Mouse (Mus musculus): ENCODE results near the gene Rbm7. TPM values are rescaled to one million over a fixed set of nuclear protein-coding genes. Genes with fewer than 3 reads are reported as not detected.
A peak's percentile ranks its signal among the peaks of the same experiment; 100 is the strongest.
"Not testable (repeated sequence)": the region's sequence is repeated elsewhere in the genome, so short reads cannot be mapped to it uniquely, and the experiment has no call there.

The Rbm7 gene
- total and polyA plus RNA-seq, 3 experiments = 73.4 to 220 (median 91.9) TPM

DNA sequence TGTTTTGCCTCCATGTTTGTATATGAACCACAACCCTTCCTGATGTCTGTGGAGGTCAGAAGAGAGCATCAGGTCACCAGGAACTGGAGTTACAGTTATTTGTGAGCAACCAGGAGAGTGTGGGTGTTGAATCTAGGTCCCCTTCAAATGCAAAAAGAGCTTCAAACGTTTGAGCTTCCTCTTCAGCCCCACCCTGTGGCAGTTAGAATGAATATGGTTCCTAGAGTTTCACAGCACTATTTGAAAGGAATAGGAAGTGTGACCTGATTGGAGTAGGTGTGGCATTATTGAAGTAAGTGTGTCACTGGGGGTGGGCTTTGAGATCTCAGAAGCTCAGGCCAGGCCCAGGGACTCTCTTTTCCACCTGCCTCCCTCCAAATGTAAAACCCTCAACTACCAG, 30.5 kb upstream of the Rbm7 start:
- DNase-seq (ENCODE audit: extremely low read depth) = peak; percentile 14
- Histone ChIP-seq H3K4me2 (ENCODE audit: insufficient read depth, low read depth, poor library complexity, severe bottlenecking) (no peak overlapping the region), H3K36me3 (replicated peaks in 1 of 2; ENCODE audit: control insufficient read depth in 1 of 2, insufficient read depth in 1 of 2, low read length in 1 of 2) (no peaks in the 10 kb centered on the region), H3K79me2 (replicated peaks; ENCODE audit: control insufficient read depth, extremely low read depth, insufficient read depth, poor library complexity, severe bottlenecking) (no peaks in the 10 kb centered on the region), H3K27me3 (replicated peaks) (no peaks in the 10 kb centered on the region), H3K9ac (ENCODE audit: insufficient read depth, low read depth) (no peak overlapping the region), H3K4me3 (replicated peaks in 1 of 3; ENCODE audit: low read depth in 2 of 3, low read length in 2 of 3, poor library complexity in 1 of 3) (no peak overlapping the region), H3K4me1 (ENCODE audit: control insufficient read depth in 1 of 2, insufficient read depth in 2 of 2) (peaks cover 4 to 6% of the 10 kb centered on the region in 2 experiments; a peak in 3 of 4 replicates), H3K9me3 (replicated peaks; ENCODE audit: low read length) (no peaks in the 10 kb centered on the region), H3K27ac (ENCODE audit: insufficient read depth, low read depth) (no peak overlapping the region)
- in situ Hi-C loops (cut with MboI; ENCODE audit: low pct_ligation_motif_present, low pct_unique_long_range_greater_than_20kb, low sequenced_read_pairs) = no loop called here
- dilution Hi-C loops (cut with MboI; ENCODE audit: extremely low pct_ligation_motif_present, extremely low pct_unique_long_range_greater_than_20kb, low sequenced_read_pairs) = no loop called here
- TF ChIP-seq MAZ (IDR thresholded peaks at IDR 0.05; ENCODE audit: low read depth, low read length) = no peak
- TF ChIP-seq HCFC1 (IDR thresholded peaks at IDR 0.05; ENCODE audit: low read depth, low read length) = no peak
- no peak; the same call in none of the 2 replicates for TF ChIP-seq RAD21 (IDR thresholded peaks at IDR 0.05; ENCODE audit: low read depth, low read length)
- peak in 1 of 2 experiments; percentile 20; a peak in 1 of 4 replicates for TF ChIP-seq CTCF (conservative IDR thresholded peaks at IDR 0.05 in 1 of 2, IDR thresholded peaks at IDR 0.05 in 1 of 2; ENCODE audit: low read depth in 2 of 2, low read length in 2 of 2)
- TF ChIP-seq ETS1 (conservative IDR thresholded peaks at IDR 0.05; ENCODE audit: low read depth, low read length) = no peak
- peak; percentile 11; the same call in 1 of the 2 replicates for TF ChIP-seq SMC3 (IDR thresholded peaks at IDR 0.05; ENCODE audit: low read depth, low read length)

DNA sequence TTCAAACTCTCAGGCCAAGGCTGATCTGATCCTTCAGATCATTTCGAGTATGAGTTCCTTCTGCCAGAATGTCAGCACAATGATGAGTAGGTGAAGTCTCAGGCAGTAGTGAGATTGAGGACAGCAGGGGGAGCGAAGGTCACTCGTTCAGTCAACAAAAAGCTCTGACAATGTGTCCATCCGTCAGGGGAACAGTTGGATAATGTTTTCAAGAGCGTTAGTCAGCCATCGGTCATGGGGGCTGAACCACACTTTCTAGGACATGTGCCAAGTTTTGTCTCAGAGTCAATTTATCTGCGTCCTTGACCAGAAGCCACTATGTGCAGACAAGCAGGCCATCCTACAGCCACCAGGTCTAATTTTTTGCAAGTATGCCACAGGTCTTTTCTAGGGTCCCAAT, 25.3 kb upstream of the Rbm7 start:
- H3K27me3 ChIP-seq (replicated peaks); H3K36me3 ChIP-seq (replicated peaks in 1 of 2; ENCODE audit: control insufficient read depth in 1 of 2, insufficient read depth in 1 of 2, low read length in 1 of 2); H3K4me1 ChIP-seq (ENCODE audit: control insufficient read depth in 1 of 2, insufficient read depth in 2 of 2); H3K9ac ChIP-seq (ENCODE audit: insufficient read depth, low read depth); H3K4me2 ChIP-seq (ENCODE audit: insufficient read depth, low read depth, poor library complexity, severe bottlenecking); dilution Hi-C loops (cut with MboI; ENCODE audit: extremely low pct_ligation_motif_present, extremely low pct_unique_long_range_greater_than_20kb, low sequenced_read_pairs); in situ Hi-C loops (cut with MboI; ENCODE audit: low pct_ligation_motif_present, low pct_unique_long_range_greater_than_20kb, low sequenced_read_pairs); H3K4me3 ChIP-seq (replicated peaks in 1 of 3; ENCODE audit: low read depth in 2 of 3, low read length in 2 of 3, poor library complexity in 1 of 3); DNase-seq (ENCODE audit: extremely low read depth); H3K27ac ChIP-seq (ENCODE audit: insufficient read depth, low read depth); H3K9me3 ChIP-seq (replicated peaks; ENCODE audit: low read length); H3K79me2 ChIP-seq (replicated peaks; ENCODE audit: control insufficient read depth, extremely low read depth, insufficient read depth, poor library complexity, severe bottlenecking): not testable (repeated sequence)

DNA sequence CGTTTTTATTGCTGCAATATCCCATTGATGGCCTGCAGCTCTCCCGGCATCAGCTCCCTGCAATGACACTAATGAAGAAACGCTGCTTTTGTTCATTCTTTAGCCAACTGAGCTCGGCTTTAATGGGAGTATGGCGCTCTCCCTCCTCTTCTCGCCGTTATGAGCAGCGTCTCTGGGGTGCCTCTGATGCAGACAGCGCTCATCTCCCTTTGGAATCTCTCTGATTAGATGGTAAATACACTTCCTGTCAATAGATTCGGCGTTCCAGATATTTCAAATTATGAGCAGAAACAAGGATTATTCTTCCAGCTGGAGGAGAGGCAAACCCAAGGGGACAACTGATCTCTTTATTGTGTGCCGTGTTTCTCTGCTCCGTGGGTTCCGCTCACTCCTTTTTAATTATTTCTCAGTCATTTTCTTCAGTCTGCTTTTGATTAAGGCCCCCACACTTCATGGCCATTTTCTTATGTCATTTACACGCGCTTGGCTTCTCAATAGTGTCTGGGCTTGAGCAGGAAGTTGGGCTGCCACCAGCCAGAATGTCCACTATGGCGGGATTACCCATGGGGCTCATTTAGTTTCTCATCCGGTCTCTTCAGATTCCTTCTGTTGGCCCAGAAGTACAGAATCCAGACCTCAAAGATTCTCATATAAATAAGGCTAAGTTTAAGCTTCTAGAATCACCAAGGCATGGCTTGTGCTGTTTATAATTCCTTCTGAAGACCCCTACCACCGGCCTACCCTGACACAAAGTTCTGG, 22.5 kb upstream of the Rbm7 start:
- Histone ChIP-seq H3K36me3 (replicated peaks in 1 of 2; ENCODE audit: control insufficient read depth in 1 of 2, insufficient read depth in 1 of 2, low read length in 1 of 2) (no peaks in the 10 kb centered on the region), H3K79me2 (replicated peaks; ENCODE audit: control insufficient read depth, extremely low read depth, insufficient read depth, poor library complexity, severe bottlenecking) (no peaks in the 10 kb centered on the region), H3K27ac (ENCODE audit: insufficient read depth, low read depth) (no peak overlapping the region), H3K27me3 (replicated peaks) (peaks cover 1% of the 10 kb centered on the region), H3K4me1 (ENCODE audit: control insufficient read depth in 1 of 2, insufficient read depth in 2 of 2) (no peaks in the 10 kb centered on the region), H3K9me3 (replicated peaks; ENCODE audit: low read length) (no peaks in the 10 kb centered on the region), H3K4me2 (ENCODE audit: insufficient read depth, low read depth, poor library complexity, severe bottlenecking) (no peak overlapping the region), H3K4me3 (replicated peaks in 1 of 3; ENCODE audit: low read depth in 2 of 3, low read length in 2 of 3, poor library complexity in 1 of 3) (no peak overlapping the region), H3K9ac (ENCODE audit: insufficient read depth, low read depth) (no peak overlapping the region)
- TF ChIP-seq SMC3 (IDR thresholded peaks at IDR 0.05; ENCODE audit: low read depth, low read length) (no peak), MXI1 (IDR thresholded peaks at IDR 0.05; ENCODE audit: low read depth, low read length) (no peak), MAZ (IDR thresholded peaks at IDR 0.05; ENCODE audit: low read depth, low read length) (no peak), EP300 (IDR thresholded peaks at IDR 0.05; ENCODE audit: low read length) (no peak), ZC3H11A (IDR thresholded peaks at IDR 0.05; ENCODE audit: low read depth, low read length) (no peak), NELFE (IDR thresholded peaks at IDR 0.05; ENCODE audit: low read depth, low read length) (no peak), USF1 (IDR thresholded peaks at IDR 0.05; ENCODE audit: low read depth, low read length) (no peak), MEF2A (IDR thresholded peaks at IDR 0.05; ENCODE audit: borderline replicate concordance, low read depth, low read length) (no peak), CHD1 (IDR thresholded peaks at IDR 0.05; ENCODE audit: low read depth, low read length) (no peak), RAD21 (IDR thresholded peaks at IDR 0.05; ENCODE audit: low read depth, low read length) (no peak)
- DNase-seq (ENCODE audit: extremely low read depth) = no peak
- dilution Hi-C loops (cut with MboI; ENCODE audit: extremely low pct_ligation_motif_present, extremely low pct_unique_long_range_greater_than_20kb, low sequenced_read_pairs) (no loop called here), in situ Hi-C loops (cut with MboI; ENCODE audit: low pct_ligation_motif_present, low pct_unique_long_range_greater_than_20kb, low sequenced_read_pairs) (no loop called here)

Measured in CH12.LX (cell line).